Mouse (Mus musculus) heart, postnatal 10 days (tissue): Measurements from ENCODE around the gene Serinc3. TPM values are rescaled to one million over a fixed set of nuclear protein-coding genes. Genes with fewer than 3 reads are reported as not detected.

Experiments used
- total RNA-seq, 2 experiments: library from RNA; stranded (reverse); gene quantifications; 2 replicates each; pipeline ENCODE4 v1.2.3; 2021

The Serinc3 gene
- total RNA-seq, 2 experiments from 2014 or later: 327 to 358 TPM

Other genes starting within 250 kb of the Serinc3 start
- gene Jph2, start 247.1 kb downstream of the Serinc3 start, total RNA-seq: 100 to 1,000 TPM; 378 to 449 TPM
- 10 to 100 TPM; 21.3 to 24.4 TPM for gene Oser1, start 220.4 kb downstream of the Serinc3 start, total RNA-seq
- not detected for gene Gdap1l1, start 206.7 kb downstream of the Serinc3 start, total RNA-seq
- gene Fitm2, start 172.5 kb downstream of the Serinc3 start, total RNA-seq: 100 to 1,000 TPM in 1 of 2 experiments, 10 to 100 TPM in 1; 79.2 to 103 TPM
- not detected for gene R3hdml, start 152.8 kb downstream of the Serinc3 start, total RNA-seq
- gene Hnf4a, start 138.3 kb downstream of the Serinc3 start, total RNA-seq: not detected
- 10 to 100 TPM; 13.6 to 14.2 TPM for gene Ttpal, start 42.8 kb downstream of the Serinc3 start, total RNA-seq
- 100 to 1,000 TPM; 177 to 195 TPM for gene Pkig, start 13.3 kb upstream of the Serinc3 start, total RNA-seq
- gene Ada, start 105.1 kb upstream of the Serinc3 start, total RNA-seq: 1 to 10 TPM; 1.6 to 1.7 TPM
- gene Ccn5, start 175.7 kb upstream of the Serinc3 start, total RNA-seq: 1 to 10 TPM in 1 of 2 experiments, under 1 TPM in 1; 0.97 to 1.1 TPM
- not detected for gene Kcnk15, start 208.5 kb upstream of the Serinc3 start, total RNA-seq